Mouse (Mus musculus) T-cell, adult 2 months (primary cell): ENCODE data around the gene Cdh4.

Experiments
- DNase-seq: peaks from one replicate; pipeline ENCODE4 v3.0.0; 2022; ENCODE audit warnings: low spot score

Cdh4 gene

GRCm38 (mm10) chr2:179946496-179946895 lies 504.3 kb downstream of the Cdh4 start:
- no peak for DNase-seq

- no peak for DNase-seq
Measured at GRCm38 (mm10) chr2:179947607-179948006, 505.4 kb downstream of the Cdh4 start.

- no peak for DNase-seq
Measured at GRCm38 (mm10) chr2:179948820-179949219, 506.6 kb downstream of the Cdh4 start.
